Mouse (Mus musculus) lung, postnatal 0 days (tissue): ENCODE results near the gene Irak4.

Experiments used
- CTCF ChIP-seq: IDR thresholded peaks from 2 replicates; pipeline ENCODE4 v1.5.1; 2016; ENCODE audit warnings: antibody characterized with exemption, mild to moderate bottlenecking
- EP300 ChIP-seq: IDR thresholded peaks from 2 replicates; pipeline ENCODE4 v1.6.1; 2016; ENCODE audit warnings: antibody characterized with exemption, mild to moderate bottlenecking, control low read depth

DNA sequence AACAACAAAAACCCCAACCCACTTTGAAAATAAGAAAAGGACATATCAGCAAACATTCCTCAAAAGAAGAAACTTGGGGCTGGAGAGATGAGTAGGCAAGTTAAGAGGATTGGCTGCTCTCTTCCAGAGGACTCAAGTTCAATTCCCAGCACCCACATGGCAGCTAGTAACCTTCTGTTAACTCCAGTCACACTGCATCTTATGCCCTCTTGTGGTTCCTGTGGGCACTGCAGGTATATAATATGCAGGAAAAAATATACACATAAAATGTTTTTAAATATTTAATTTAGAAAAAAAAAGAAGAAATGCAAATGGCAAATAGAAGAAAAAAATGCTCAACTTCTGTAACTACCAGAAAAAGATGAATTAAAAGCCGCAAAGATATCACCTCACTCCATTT, 49.0 kb upstream of the Irak4 start:
- TF ChIP-seq CTCF (no peak), EP300 (no peak)
